Mouse (Mus musculus) spleen, adult 12 weeks (tissue): Measurements from ENCODE around the gene Tom1l2.

Source experiments
- DNase-seq: peaks from one replicate; pipeline ENCODE4 v3.0.0; 2022; ENCODE audit warnings: low spot score

Gene Tom1l2

GRCm38 (mm10) chr11:60346537-60346936 is 6.2 kb downstream of the Tom1l2 start:
- DNase-seq = no peak

GRCm38 (mm10) chr11:60345868-60346267 is 6.8 kb downstream of the Tom1l2 start:
- DNase-seq = no peak

- DNase-seq = no peak
These were observed 13.3 kb downstream of the Tom1l2 start for GRCm38 (mm10) chr11:60339361-60339760.

GRCm38 (mm10) chr11:60338291-60338690 is 14.4 kb downstream of the Tom1l2 start:
- DNase-seq = peak; percentile 12

- no peak for DNase-seq
These were observed 16.9 kb downstream of the Tom1l2 start for GRCm38 (mm10) chr11:60335771-60336170.

GRCm38 (mm10) chr11:60334124-60334523 is 18.6 kb downstream of the Tom1l2 start:
- no peak for DNase-seq

- no peak for DNase-seq
These were observed 19.2 kb downstream of the Tom1l2 start for GRCm38 (mm10) chr11:60333461-60333860.

GRCm38 (mm10) chr11:60330551-60330950 is 22.2 kb downstream of the Tom1l2 start:
- no peak for DNase-seq

GRCm38 (mm10) chr11:60323731-60324130 is 29.0 kb downstream of the Tom1l2 start:
- no peak for DNase-seq

- no peak for DNase-seq
These were observed 31.3 kb downstream of the Tom1l2 start for GRCm38 (mm10) chr11:60321438-60321837.

- no peak for DNase-seq
These were observed 32.2 kb downstream of the Tom1l2 start for GRCm38 (mm10) chr11:60320426-60321037.

- DNase-seq = no peak
These were observed 33.2 kb downstream of the Tom1l2 start for GRCm38 (mm10) chr11:60319257-60320066.

- no peak for DNase-seq
These were observed 34.0 kb downstream of the Tom1l2 start for GRCm38 (mm10) chr11:60318716-60319115.

GRCm38 (mm10) chr11:60317376-60318102 is 35.2 kb downstream of the Tom1l2 start:
- DNase-seq = no peak

- DNase-seq = no peak
These were observed 35.8 kb downstream of the Tom1l2 start for GRCm38 (mm10) chr11:60316883-60317282.

GRCm38 (mm10) chr11:60316250-60316649 is 36.5 kb downstream of the Tom1l2 start:
- DNase-seq = no peak

- DNase-seq = no peak
These were observed 41.5 kb downstream of the Tom1l2 start for GRCm38 (mm10) chr11:60311025-60311854.

GRCm38 (mm10) chr11:60309875-60310274 is 42.8 kb downstream of the Tom1l2 start:
- DNase-seq = no peak

- no peak for DNase-seq
These were observed 44.1 kb downstream of the Tom1l2 start for GRCm38 (mm10) chr11:60308506-60309116.

GRCm38 (mm10) chr11:60308061-60308460 is 44.6 kb downstream of the Tom1l2 start:
- DNase-seq = no peak

- no peak for DNase-seq
These were observed 45.3 kb downstream of the Tom1l2 start for GRCm38 (mm10) chr11:60307375-60307825.
